Mouse (Mus musculus) E14TG2a.4 (cell line): ENCODE measurements at regions not wholly inside any gene's neighbourhood (a gene's known extent, or its start where the extent isn't known, plus 50 kb on each side); places are given as distances from the start of the nearest gene placed in this dataset.
A peak's percentile ranks its signal among the peaks of the same experiment; 100 is the strongest.

Source experiments
- H3K27me3 ChIP-seq: 2 replicates; pipeline ENCODE4 v1.6.1; 2014; ENCODE audit warnings: low read length, control low read depth; ENCODE audit not compliant: insufficient read depth
- H3K36me3 ChIP-seq: 2 replicates; pipeline ENCODE4 v1.6.1; 2014; ENCODE audit warnings: low read length, control low read depth; ENCODE audit not compliant: insufficient read depth
- H3K4me1 ChIP-seq: replicated peaks from 2 replicates; pipeline ENCODE4 v1.6.1; 2014; ENCODE audit warnings: low read depth, low read length, control low read depth
- H3K4me3 ChIP-seq: replicated peaks from 2 replicates; pipeline ENCODE4 v1.5.1; 2014; ENCODE audit warnings: mild to moderate bottlenecking, low read length
- H3K9me3 ChIP-seq: 2 replicates; pipeline ENCODE4 v1.6.1; 2014; ENCODE audit warnings: low read length, control low read depth
- CTCF ChIP-seq: conservative IDR thresholded peaks from 2 replicates; pipeline ENCODE4 v1.5.1; 2014; ENCODE audit warnings: low read length
- NANOG ChIP-seq: IDR thresholded peaks from 2 replicates; pipeline ENCODE4 v1.6.1; 2014; ENCODE audit warnings: borderline replicate concordance, low read length, mixed read lengths
- POU5F1 ChIP-seq: IDR thresholded peaks from 2 replicates; pipeline ENCODE4 v1.6.1; 2014; ENCODE audit warnings: low read length, borderline replicate concordance

DNA sequence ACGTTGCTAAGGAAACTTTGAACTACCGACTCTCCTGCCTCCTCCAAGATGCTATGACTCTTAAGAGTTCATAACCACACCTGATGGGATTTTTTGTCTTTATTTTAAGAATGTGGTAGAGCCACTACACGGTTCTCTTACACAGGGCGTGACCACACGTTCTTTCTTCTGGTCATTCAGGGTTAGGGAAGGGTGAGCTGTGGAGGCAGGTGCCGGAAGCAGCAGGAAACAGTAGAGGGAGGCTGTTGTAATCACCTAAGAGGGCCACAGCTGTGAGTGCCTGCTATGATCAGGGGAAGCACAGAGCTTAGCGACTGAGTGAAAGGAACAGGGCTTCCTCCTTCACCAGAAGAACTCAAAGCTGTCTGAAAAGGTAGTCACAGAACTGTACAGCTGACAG lies 50.6 kb upstream of the Larp1 start:
- no peak for TF ChIP-seq NANOG
- TF ChIP-seq POU5F1, result no peak
- TF ChIP-seq CTCF, result no peak
- no peaks in the 10 kb centered on the region for H3K36me3 ChIP-seq
- H3K4me3 ChIP-seq, result no peak overlapping the region
- peaks cover 86% of the 10 kb centered on the region for H3K4me1 ChIP-seq
- no peaks in the 10 kb centered on the region for H3K27me3 ChIP-seq
- no peaks in the 10 kb centered on the region for H3K9me3 ChIP-seq

- Histone ChIP-seq H3K9me3 (no peaks in the 10 kb centered on the region), H3K36me3 (no peaks in the 10 kb centered on the region), H3K27me3 (no peaks in the 10 kb centered on the region), H3K4me3 (no peak overlapping the region), H3K4me1 (peaks cover 88% of the 10 kb centered on the region)
- no peak for TF ChIP-seq CTCF
- peak; percentile 49; the same call in 1 of the 2 replicates for TF ChIP-seq NANOG
Measured at GRCm38 (mm10) chr11:57956909-57957308, 52.0 kb upstream of the Larp1 start.

DNA sequence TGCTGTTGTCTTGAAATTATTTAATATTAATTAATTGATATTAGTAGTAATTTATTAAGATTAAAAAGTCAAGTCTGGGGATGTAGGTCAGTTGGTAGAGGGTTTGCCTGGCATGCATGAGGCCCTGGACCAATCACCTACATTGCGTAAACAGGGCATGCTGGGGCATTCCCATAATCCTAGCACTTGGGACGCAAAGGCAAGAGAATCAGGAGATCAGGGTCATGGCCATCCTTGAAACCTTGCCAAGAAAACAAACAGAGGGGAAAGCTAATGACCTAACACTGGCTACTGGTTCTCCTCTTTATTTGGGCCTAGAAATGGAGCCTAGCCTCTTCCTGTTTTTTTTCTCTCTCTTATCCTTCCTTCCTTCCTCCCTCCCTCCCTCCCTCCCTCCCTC lies 52.8 kb upstream of the Larp1 start:
- Histone ChIP-seq H3K4me3 (no peak overlapping the region), H3K36me3 (no peaks in the 10 kb centered on the region), H3K27me3 (no peaks in the 10 kb centered on the region), H3K4me1 (peaks cover 87% of the 10 kb centered on the region), H3K9me3 (no peaks in the 10 kb centered on the region)
- TF ChIP-seq CTCF (no peak), POU5F1 (no peak), NANOG (no peak)

- H3K4me3 ChIP-seq, result no peak overlapping the region
- no peaks in the 10 kb centered on the region for H3K36me3 ChIP-seq
- no peaks in the 10 kb centered on the region for H3K27me3 ChIP-seq
- TF ChIP-seq POU5F1, result no peak
- TF ChIP-seq NANOG, result no peak
- TF ChIP-seq CTCF, result no peak
- no peaks in the 10 kb centered on the region for H3K9me3 ChIP-seq
- H3K4me1 ChIP-seq, result peaks cover 81% of the 10 kb centered on the region
Measured at GRCm38 (mm10) chr11:57955476-57955875, 53.4 kb upstream of the Larp1 start.

DNA sequence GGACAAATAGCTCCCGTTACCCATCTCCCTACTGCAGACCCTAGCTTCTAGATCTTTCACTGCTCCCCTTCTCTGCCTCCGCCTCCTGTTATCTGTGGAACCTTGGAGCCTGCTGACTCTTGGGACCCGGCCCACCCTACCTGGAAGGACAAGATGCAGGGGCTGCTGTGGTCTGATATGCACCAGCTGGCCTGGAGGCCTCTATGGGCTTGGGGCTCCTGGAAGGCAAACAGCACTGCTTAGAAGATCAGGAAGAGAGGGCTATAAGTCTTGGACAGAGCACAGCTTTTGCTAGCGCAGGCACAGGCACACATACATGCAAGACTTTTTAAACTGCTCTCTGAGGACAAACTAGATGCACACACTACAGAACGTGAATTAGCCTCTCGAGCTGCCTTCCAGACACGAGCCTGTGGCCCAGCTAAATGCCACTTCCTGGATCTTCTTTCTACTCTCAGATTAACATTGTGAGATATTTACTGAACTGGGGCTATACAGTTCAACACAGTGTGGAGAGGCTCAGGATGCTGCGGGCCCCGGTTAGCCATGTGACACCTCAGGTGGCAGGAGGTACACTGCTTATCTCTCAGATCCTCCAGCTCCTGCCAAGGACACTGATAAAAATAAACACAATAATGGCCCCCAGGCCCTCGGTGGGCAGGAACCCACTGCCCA lies 54.2 kb upstream of the Larp1 start:
- Histone ChIP-seq H3K36me3 (no peaks in the 10 kb centered on the region), H3K4me3 (peak overlapping the region; percentile 35), H3K27me3 (no peaks in the 10 kb centered on the region), H3K4me1 (peaks cover 75% of the 10 kb centered on the region), H3K9me3 (no peaks in the 10 kb centered on the region)
- TF ChIP-seq POU5F1 (no peak), CTCF (no peak), NANOG (no peak)

DNA sequence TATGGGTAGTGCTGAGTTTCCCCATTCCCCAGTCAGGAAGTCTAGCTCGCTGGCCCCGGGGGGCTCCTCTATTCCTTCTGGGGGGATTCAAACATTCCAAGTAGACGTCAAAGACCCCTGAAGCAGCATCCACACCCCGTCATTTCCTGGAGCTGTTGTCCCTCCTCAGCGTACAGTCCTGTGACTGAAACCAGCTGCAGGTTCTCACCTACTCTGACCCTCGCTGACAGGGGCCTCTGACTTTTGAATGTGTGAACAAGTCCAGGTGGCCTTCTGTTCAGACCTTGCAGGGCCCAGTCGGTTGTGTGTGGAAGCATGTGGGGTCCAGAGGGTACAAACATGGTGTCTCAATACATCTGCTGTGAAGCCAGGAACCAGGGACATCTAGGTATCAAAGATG lies 55.2 kb upstream of the Larp1 start:
- no peaks in the 10 kb centered on the region for H3K27me3 ChIP-seq
- H3K4me1 ChIP-seq, result peaks cover 69% of the 10 kb centered on the region
- no peaks in the 10 kb centered on the region for H3K36me3 ChIP-seq
- H3K9me3 ChIP-seq, result no peaks in the 10 kb centered on the region
- H3K4me3 ChIP-seq, result no peak overlapping the region
- TF ChIP-seq NANOG (no peak), CTCF (no peak), POU5F1 (no peak)

GRCm38 (mm10) chr11:57952619-57953018 lies 56.2 kb upstream of the Larp1 start:
- TF ChIP-seq NANOG (no peak), CTCF (no peak), POU5F1 (no peak)
- Histone ChIP-seq H3K9me3 (no peaks in the 10 kb centered on the region), H3K36me3 (no peaks in the 10 kb centered on the region), H3K4me1 (peaks cover 58% of the 10 kb centered on the region), H3K27me3 (no peaks in the 10 kb centered on the region), H3K4me3 (no peak overlapping the region)

DNA sequence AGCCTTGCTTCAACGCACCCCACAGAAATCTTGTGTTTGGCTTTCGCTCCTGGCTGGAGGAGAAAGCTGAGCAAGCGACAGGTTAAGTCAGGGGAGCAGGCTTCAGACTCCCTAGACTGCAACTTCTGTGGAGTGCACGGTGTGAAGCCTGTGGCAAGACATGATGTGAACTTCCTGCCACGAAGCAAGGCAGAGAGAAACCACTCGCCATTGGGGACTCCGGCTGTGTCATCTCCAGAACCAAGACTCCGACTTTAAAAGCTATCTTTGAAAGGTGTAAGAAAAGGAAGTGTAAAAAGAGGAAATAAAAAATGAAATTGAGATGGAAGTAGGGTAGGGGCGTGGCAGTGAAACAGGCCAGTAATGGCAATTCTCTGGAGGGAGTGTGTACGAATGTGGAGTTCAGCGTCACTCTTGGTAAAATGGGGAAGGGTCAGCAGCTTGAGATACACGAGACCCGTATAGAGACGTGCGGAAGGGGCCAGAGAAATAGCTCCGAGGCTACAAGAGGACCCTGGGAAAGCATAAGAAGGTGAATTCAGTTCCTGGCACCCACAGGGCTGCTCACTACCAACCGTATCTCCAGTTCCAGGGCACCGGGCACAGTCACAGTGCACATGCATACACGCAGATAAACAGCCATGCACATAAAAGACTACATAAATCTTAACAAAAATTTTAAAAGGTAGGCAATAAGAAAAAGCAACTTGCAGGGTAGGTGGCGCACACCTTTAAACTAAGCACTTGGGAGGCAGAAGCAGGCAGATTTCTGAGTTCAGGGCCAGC lies 57.1 kb upstream of the Larp1 start:
- no peak overlapping the region for H3K4me3 ChIP-seq
- H3K36me3 ChIP-seq, result no peaks in the 10 kb centered on the region

More for the DNA sequence above, 57.1 kb upstream of the Larp1 start:
- Histone ChIP-seq H3K4me1 (peaks cover 52% of the 10 kb centered on the region), H3K9me3 (no peaks in the 10 kb centered on the region), H3K27me3 (no peaks in the 10 kb centered on the region)
- TF ChIP-seq NANOG (no peak), CTCF (no peak), POU5F1 (no peak)
